Mouse (Mus musculus): ENCODE measurements around the gene Rasgrf1. TPM values are rescaled to one million over a fixed set of nuclear protein-coding genes. Genes with fewer than 3 reads are reported as not detected.

Rasgrf1 gene
- polyA plus RNA-seq, 1 experiment from 2014 or later = not detected

DNA sequence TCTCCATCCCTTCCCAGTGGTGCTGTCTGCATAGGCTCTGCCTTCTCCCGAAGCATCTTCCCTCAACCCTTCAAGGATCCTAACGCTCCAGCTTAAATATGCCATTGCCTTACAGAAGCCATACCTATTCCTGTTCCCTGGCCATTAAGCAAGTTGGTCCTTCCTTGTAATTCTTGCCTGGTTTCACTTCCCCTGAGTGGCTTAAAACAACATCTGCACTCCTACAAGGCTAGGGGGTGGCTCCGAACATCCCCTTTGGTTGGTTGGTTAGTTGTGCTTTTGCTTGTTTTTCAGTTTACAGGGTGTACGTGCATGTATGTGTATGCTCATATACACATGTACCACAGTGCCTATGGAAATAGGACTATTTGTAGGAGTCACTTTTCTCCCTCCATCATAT lies 111.7 kb downstream of the Rasgrf1 start:
- no peaks in the 10 kb centered on the region for H3K27me3 ChIP-seq (ENCODE audit: control insufficient read depth, insufficient read depth, low read length)
- no peaks in the 10 kb centered on the region for H3K9me3 ChIP-seq (ENCODE audit: control insufficient read depth, low read length)
- ATAC-seq (replicated peaks; ENCODE audit: low FRiP score) (no peak), DNase-seq (ENCODE audit: low spot score) (no peak)
- H3K4me1 ChIP-seq (replicated peaks; ENCODE audit: control insufficient read depth, insufficient read depth, low read length) = no peaks in the 10 kb centered on the region
- H3K36me3 ChIP-seq (ENCODE audit: control insufficient read depth, insufficient read depth, low read length) = no peaks in the 10 kb centered on the region
- H3K4me3 ChIP-seq (ENCODE audit: low read depth, low read length) = no peak overlapping the region
- WGBS = 87% methylated on average over 4 of the region's 4 CpGs
- no peak overlapping the region for H3K4me2 ChIP-seq (ENCODE audit: low read depth, low read length, severe bottlenecking)
- no peak overlapping the region for H3K27ac ChIP-seq (ENCODE audit: low read depth, low read length)
- H3K9ac ChIP-seq (ENCODE audit: low read length) = no peak overlapping the region

DNA sequence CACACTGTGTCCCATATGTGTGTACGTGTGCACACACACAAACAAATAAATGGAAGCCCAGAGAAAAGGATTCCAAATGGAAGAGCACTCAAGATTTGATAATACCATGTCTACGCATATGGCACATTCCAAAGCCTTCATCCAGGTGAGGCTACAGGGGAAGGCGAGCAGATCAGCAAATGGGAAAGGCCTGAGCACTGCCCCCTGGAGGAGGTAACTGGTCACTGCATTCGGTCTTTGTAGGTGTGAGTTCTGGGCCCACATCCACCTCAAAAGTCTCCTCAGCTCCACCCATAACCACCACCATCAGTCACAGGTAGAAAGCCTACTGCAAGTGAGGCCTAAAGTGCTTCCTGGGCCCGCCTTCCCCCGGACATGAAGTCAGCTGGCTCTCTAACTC lies 118.0 kb downstream of the Rasgrf1 start:
- no peaks in the 10 kb centered on the region for H3K36me3 ChIP-seq (ENCODE audit: control insufficient read depth, insufficient read depth, low read length)
- no peak for DNase-seq (ENCODE audit: low spot score)
- H3K9ac ChIP-seq (ENCODE audit: low read length) = no peak overlapping the region
- H3K4me2 ChIP-seq (ENCODE audit: low read depth, low read length, severe bottlenecking) = no peak overlapping the region
- 95% methylated on average over 6 of the region's 6 CpGs for WGBS
- H3K4me1 ChIP-seq (replicated peaks; ENCODE audit: control insufficient read depth, insufficient read depth, low read length) = no peaks in the 10 kb centered on the region
- no peak overlapping the region for H3K27ac ChIP-seq (ENCODE audit: low read depth, low read length)
- no peak for ATAC-seq (replicated peaks; ENCODE audit: low FRiP score)
- H3K4me3 ChIP-seq (ENCODE audit: low read depth, low read length) = no peak overlapping the region
- no peaks in the 10 kb centered on the region for H3K27me3 ChIP-seq (ENCODE audit: control insufficient read depth, insufficient read depth, low read length)
- no peaks in the 10 kb centered on the region for H3K9me3 ChIP-seq (ENCODE audit: control insufficient read depth, low read length)

DNA sequence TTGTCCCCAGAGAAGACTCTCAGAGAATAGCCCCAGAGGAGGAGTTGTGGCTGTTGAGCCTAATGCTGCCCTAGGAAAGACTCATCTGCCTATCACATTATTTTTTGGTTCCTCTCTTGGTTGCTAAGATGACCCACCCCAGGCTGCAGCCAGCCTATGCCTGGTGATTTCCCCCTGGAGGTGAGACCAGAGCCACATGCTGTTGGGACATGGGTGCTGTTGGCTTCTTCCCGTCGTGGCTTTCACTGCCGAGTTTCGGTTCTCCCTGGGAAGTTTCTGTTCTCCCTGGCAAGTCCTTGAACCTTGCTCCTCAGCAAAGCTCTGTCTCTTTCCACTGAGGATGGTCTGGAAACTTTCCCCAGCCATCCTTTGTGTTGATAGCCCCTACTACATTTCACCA lies 124.2 kb downstream of the Rasgrf1 start:
- Histone ChIP-seq H3K4me1 (replicated peaks; ENCODE audit: control insufficient read depth, insufficient read depth, low read length) (no peaks in the 10 kb centered on the region), H3K9me3 (ENCODE audit: control insufficient read depth, low read length) (no peaks in the 10 kb centered on the region), H3K4me2 (ENCODE audit: low read depth, low read length, severe bottlenecking) (no peak overlapping the region), H3K4me3 (ENCODE audit: low read depth, low read length) (no peak overlapping the region), H3K27me3 (ENCODE audit: control insufficient read depth, insufficient read depth, low read length) (no peaks in the 10 kb centered on the region), H3K36me3 (ENCODE audit: control insufficient read depth, insufficient read depth, low read length) (no peaks in the 10 kb centered on the region), H3K9ac (ENCODE audit: low read length) (no peak overlapping the region), H3K27ac (ENCODE audit: low read depth, low read length) (no peak overlapping the region)
- WGBS = 80% methylated on average over 4 of the region's 4 CpGs
- ATAC-seq (replicated peaks; ENCODE audit: low FRiP score) (no peak), DNase-seq (ENCODE audit: low spot score) (no peak)

DNA sequence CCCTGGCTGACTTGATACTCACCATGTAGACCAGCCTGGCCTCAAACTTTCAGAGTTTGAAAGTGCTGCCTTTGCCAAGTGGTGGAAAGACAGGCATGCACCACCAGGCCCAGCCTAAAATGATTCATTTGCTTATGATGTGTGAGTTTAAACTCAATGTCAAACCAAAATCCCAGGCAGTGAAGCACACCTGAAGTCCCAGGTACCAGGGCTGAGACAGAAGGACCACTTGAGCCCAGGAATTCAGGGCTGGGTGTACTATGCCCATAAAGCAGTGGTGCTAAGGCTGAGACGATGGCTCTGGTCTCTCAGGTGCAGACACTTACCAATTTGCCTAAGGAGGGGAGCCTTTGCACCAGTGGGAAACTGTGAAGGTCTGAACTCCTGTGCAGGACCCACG lies 125.5 kb downstream of the Rasgrf1 start:
- no peak overlapping the region for H3K4me3 ChIP-seq (ENCODE audit: low read depth, low read length)
- no peaks in the 10 kb centered on the region for H3K4me1 ChIP-seq (replicated peaks; ENCODE audit: control insufficient read depth, insufficient read depth, low read length)
- no peak overlapping the region for H3K4me2 ChIP-seq (ENCODE audit: low read depth, low read length, severe bottlenecking)
- H3K36me3 ChIP-seq (ENCODE audit: control insufficient read depth, insufficient read depth, low read length) = no peaks in the 10 kb centered on the region
- WGBS = 69% methylated on average over 2 of the region's 2 CpGs
- ATAC-seq (replicated peaks; ENCODE audit: low FRiP score) = no peak
- H3K9ac ChIP-seq (ENCODE audit: low read length) = no peak overlapping the region
- H3K27ac ChIP-seq (ENCODE audit: low read depth, low read length) = no peak overlapping the region
- H3K27me3 ChIP-seq (ENCODE audit: control insufficient read depth, insufficient read depth, low read length) = no peaks in the 10 kb centered on the region
- no peaks in the 10 kb centered on the region for H3K9me3 ChIP-seq (ENCODE audit: control insufficient read depth, low read length)
- DNase-seq (ENCODE audit: low spot score) = no peak

DNA sequence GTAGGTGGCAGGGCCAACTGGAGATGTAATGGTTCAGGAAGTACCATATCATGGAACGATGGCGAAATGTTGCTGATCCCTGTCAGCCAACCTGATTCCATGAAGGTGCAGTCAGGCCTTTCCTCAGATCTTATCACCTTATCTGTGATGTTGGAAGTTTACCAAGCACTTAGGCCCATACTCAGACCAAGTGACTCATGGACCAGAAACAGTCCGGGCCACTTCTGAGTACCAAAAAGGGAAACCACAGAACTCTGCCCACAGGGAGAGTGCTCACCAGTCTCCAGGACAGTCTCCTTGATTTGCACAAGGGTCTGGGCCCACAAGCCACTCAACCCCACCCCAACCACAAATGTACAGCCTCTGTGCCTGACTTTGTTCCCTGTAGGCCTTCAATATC lies 126.1 kb downstream of the Rasgrf1 start:
- H3K4me3 ChIP-seq (ENCODE audit: low read depth, low read length) = no peak overlapping the region
- H3K4me2 ChIP-seq (ENCODE audit: low read depth, low read length, severe bottlenecking) = no peak overlapping the region
- H3K36me3 ChIP-seq (ENCODE audit: control insufficient read depth, insufficient read depth, low read length) = no peaks in the 10 kb centered on the region
- H3K27me3 ChIP-seq (ENCODE audit: control insufficient read depth, insufficient read depth, low read length) = no peaks in the 10 kb centered on the region
- no peaks in the 10 kb centered on the region for H3K4me1 ChIP-seq (replicated peaks; ENCODE audit: control insufficient read depth, insufficient read depth, low read length)
- H3K9ac ChIP-seq (ENCODE audit: low read length) = no peak overlapping the region
- ATAC-seq (replicated peaks; ENCODE audit: low FRiP score) (no peak), DNase-seq (ENCODE audit: low spot score) (no peak)
- no peaks in the 10 kb centered on the region for H3K9me3 ChIP-seq (ENCODE audit: control insufficient read depth, low read length)
- H3K27ac ChIP-seq (ENCODE audit: low read depth, low read length) = no peak overlapping the region
- 93% methylated on average over 3 of the region's 3 CpGs for WGBS

DNA sequence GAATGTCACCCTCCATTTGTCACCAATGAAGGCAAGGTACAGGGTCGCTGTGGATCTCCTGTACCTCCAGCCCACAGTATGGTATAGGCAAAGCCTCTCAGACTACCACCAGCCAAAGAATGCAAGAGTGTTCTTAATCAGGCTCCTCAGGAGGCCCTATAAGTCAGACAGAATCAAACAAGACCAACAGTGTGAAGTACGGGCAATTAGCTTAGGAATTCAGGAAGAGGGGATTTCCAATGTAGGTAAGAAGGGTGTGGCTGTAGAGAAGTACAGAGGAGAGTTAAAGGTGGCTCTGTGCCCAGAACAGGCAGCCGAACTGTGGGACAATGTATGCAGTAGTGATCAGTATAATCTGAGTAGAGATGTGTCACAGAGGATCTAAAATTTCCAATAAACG lies 126.6 kb downstream of the Rasgrf1 start:
- no peaks in the 10 kb centered on the region for H3K27me3 ChIP-seq (ENCODE audit: control insufficient read depth, insufficient read depth, low read length)
- DNase-seq (ENCODE audit: low spot score) (no peak), ATAC-seq (replicated peaks; ENCODE audit: low FRiP score) (no peak)
- H3K36me3 ChIP-seq (ENCODE audit: control insufficient read depth, insufficient read depth, low read length) = no peaks in the 10 kb centered on the region
- no peak overlapping the region for H3K4me2 ChIP-seq (ENCODE audit: low read depth, low read length, severe bottlenecking)
- no peak overlapping the region for H3K9ac ChIP-seq (ENCODE audit: low read length)
- H3K9me3 ChIP-seq (ENCODE audit: control insufficient read depth, low read length) = no peaks in the 10 kb centered on the region
- WGBS = 90% methylated on average over 4 of the region's 4 CpGs
- H3K4me3 ChIP-seq (ENCODE audit: low read depth, low read length) = no peak overlapping the region
- H3K27ac ChIP-seq (ENCODE audit: low read depth, low read length) = no peak overlapping the region
- H3K4me1 ChIP-seq (replicated peaks; ENCODE audit: control insufficient read depth, insufficient read depth, low read length) = no peaks in the 10 kb centered on the region

DNA sequence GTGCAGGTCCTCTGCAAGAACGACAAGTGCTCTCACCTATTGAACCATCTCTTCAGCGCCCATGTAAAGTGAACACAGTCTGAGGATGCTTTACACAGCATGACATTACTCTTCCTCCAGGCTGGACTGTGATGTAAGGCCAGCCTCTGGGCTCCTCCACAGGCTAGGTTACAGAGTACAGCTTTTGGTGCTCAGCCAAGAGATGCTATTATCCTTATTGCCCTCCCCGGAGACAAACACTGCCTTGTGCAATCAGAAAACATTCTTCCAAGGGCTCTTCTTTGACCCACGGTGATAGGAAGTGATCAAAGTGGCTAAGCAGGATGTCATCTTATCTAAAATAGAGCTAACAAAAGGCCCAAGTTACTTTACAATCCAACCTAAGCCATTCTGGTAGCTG lies 128.8 kb downstream of the Rasgrf1 start:
- H3K27me3 ChIP-seq (ENCODE audit: control insufficient read depth, insufficient read depth, low read length) = no peaks in the 10 kb centered on the region

DNA sequence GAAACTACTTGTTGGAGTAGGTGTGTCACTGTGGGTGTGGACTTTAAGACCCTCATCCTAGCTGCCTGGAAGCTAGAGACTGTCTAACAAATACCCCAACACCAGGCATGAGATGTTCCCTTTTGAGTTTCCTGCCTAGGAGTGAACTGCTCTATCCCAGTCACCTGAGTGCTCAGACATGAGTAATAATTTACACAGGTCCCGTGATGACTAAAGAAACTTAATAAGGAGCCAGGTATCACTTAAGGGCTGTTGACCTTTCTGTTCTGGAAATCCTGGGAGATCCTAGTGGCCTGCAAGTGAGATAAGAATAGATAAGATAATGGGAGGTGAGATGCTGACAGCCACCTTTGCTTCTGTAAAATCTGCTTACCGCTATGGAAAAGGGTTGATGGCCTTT lies 131.2 kb downstream of the Rasgrf1 start:
- 89% methylated on average over 2 of the region's 2 CpGs for WGBS
- H3K9me3 ChIP-seq (ENCODE audit: control insufficient read depth, low read length) = no peaks in the 10 kb centered on the region
- no peak for ATAC-seq (replicated peaks; ENCODE audit: low FRiP score)

More for the DNA sequence above, 128.8 kb downstream of the Rasgrf1 start:
- Histone ChIP-seq H3K27ac (ENCODE audit: low read depth, low read length) (no peak overlapping the region), H3K9ac (ENCODE audit: low read length) (no peak overlapping the region), H3K36me3 (ENCODE audit: control insufficient read depth, insufficient read depth, low read length) (no peaks in the 10 kb centered on the region), H3K4me1 (replicated peaks; ENCODE audit: control insufficient read depth, insufficient read depth, low read length) (no peaks in the 10 kb centered on the region), H3K4me3 (ENCODE audit: low read depth, low read length) (no peak overlapping the region), H3K9me3 (ENCODE audit: control insufficient read depth, low read length) (no peaks in the 10 kb centered on the region), H3K4me2 (ENCODE audit: low read depth, low read length, severe bottlenecking) (no peak overlapping the region)
- ATAC-seq (replicated peaks; ENCODE audit: low FRiP score) = no peak
- WGBS = 83% methylated on average over 4 of the region's 4 CpGs
- DNase-seq (ENCODE audit: low spot score) = no peak

DNA sequence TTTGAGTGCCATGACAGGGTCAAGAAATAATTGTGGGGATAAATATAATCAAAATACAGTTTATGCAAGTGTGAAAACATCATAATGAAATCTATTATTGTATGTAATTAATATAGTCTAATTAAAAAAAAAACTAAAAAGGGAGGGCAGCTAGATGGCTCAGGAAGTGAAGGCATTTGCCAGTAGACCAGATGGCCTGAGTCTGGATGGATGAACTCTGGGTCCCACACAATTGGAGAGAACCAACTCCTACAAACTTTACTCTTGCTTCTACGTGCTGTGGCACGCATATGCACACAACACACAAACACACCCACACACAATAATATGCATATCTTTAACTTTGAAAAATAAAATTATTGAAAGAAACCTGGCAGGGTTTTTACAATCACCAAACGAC lies 131.8 kb downstream of the Rasgrf1 start:
- WGBS = 90% methylated on average over 3 of the region's 3 CpGs
- no peaks in the 10 kb centered on the region for H3K36me3 ChIP-seq (ENCODE audit: control insufficient read depth, insufficient read depth, low read length)

More for the DNA sequence above, 131.2 kb downstream of the Rasgrf1 start:
- Histone ChIP-seq H3K4me3 (ENCODE audit: low read depth, low read length) (no peak overlapping the region), H3K27ac (ENCODE audit: low read depth, low read length) (no peak overlapping the region), H3K36me3 (ENCODE audit: control insufficient read depth, insufficient read depth, low read length) (no peaks in the 10 kb centered on the region), H3K27me3 (ENCODE audit: control insufficient read depth, insufficient read depth, low read length) (no peaks in the 10 kb centered on the region), H3K4me1 (replicated peaks; ENCODE audit: control insufficient read depth, insufficient read depth, low read length) (no peaks in the 10 kb centered on the region), H3K9ac (ENCODE audit: low read length) (no peak overlapping the region), H3K4me2 (ENCODE audit: low read depth, low read length, severe bottlenecking) (no peak overlapping the region)
- no peak for DNase-seq (ENCODE audit: low spot score)

More for the DNA sequence above, 131.8 kb downstream of the Rasgrf1 start:
- no peak overlapping the region for H3K4me3 ChIP-seq (ENCODE audit: low read depth, low read length)
- no peaks in the 10 kb centered on the region for H3K27me3 ChIP-seq (ENCODE audit: control insufficient read depth, insufficient read depth, low read length)
- no peak overlapping the region for H3K4me2 ChIP-seq (ENCODE audit: low read depth, low read length, severe bottlenecking)
- ATAC-seq (replicated peaks; ENCODE audit: low FRiP score) = no peak
- DNase-seq (ENCODE audit: low spot score) = no peak
- no peak overlapping the region for H3K9ac ChIP-seq (ENCODE audit: low read length)
- no peaks in the 10 kb centered on the region for H3K4me1 ChIP-seq (replicated peaks; ENCODE audit: control insufficient read depth, insufficient read depth, low read length)
- H3K9me3 ChIP-seq (ENCODE audit: control insufficient read depth, low read length) = no peaks in the 10 kb centered on the region
- no peak overlapping the region for H3K27ac ChIP-seq (ENCODE audit: low read depth, low read length)

Data from forebrain, embryonic 11.5 days (tissue).